Mouse (Mus musculus) stomach, postnatal 0 days (tissue): ENCODE measurements at regions not wholly inside any gene's neighbourhood (a gene's known extent, or its start where the extent isn't known, plus 50 kb on each side); places are given as distances from the start of the nearest gene placed in this dataset.
A peak's percentile ranks its signal among the peaks of the same experiment; 100 is the strongest.

Experiments
- ATAC-seq: fragments of 200-750 bp; cut with Nextera tagmentation; 2 replicates; pipeline ENCODE4 v1.8.0; 2017; ENCODE audit not compliant: low FRiP score, low TSS enrichment
- DNase-seq: peaks from one replicate; pipeline ENCODE4 v3.0.0-alpha.2; 2016; ENCODE audit warnings: low spot score
- H3K27ac ChIP-seq: fragments of 300-500 bp; sonication (generic); replicated peaks from 2 replicates; pipeline ENCODE4 v1.5.1; 2014; ENCODE audit warnings: mild to moderate bottlenecking, control low read depth
- H3K27me3 ChIP-seq: fragments of 300-500 bp; sonication (generic); 2 replicates; pipeline ENCODE4 v1.6.1; 2014; ENCODE audit warnings: low read length; ENCODE audit not compliant: control insufficient read depth, insufficient read depth
- H3K36me3 ChIP-seq: fragments of 300-500 bp; sonication (generic); 2 replicates; pipeline ENCODE4 v1.6.1; 2014; ENCODE audit warnings: low read length, mixed read lengths; ENCODE audit not compliant: control insufficient read depth, insufficient read depth
- H3K4me1 ChIP-seq: fragments of 300-500 bp; sonication (generic); replicated peaks from 2 replicates; pipeline ENCODE4 v1.6.1; 2014; ENCODE audit warnings: antibody characterized with exemption; ENCODE audit not compliant: control insufficient read depth, insufficient read depth
- H3K4me2 ChIP-seq: fragments of 300-500 bp; sonication (generic); replicated peaks from 2 replicates; pipeline ENCODE4 v1.6.1; 2014; ENCODE audit warnings: low read depth, mild to moderate bottlenecking, control low read depth, moderate library complexity
- H3K4me3 ChIP-seq: fragments of 300-500 bp; sonication (generic); 2 replicates; pipeline ENCODE4 v1.5.1; 2014; ENCODE audit warnings: low read depth, low read length, control low read depth
- H3K9ac ChIP-seq: fragments of 300-500 bp; sonication (generic); 2 replicates; pipeline ENCODE4 v1.6.1; 2014; ENCODE audit warnings: mild to moderate bottlenecking, low read length, control low read depth, mixed read lengths
- H3K9me3 ChIP-seq: fragments of 300-500 bp; sonication (generic); 2 replicates; pipeline ENCODE4 v1.6.1; 2016; ENCODE audit warnings: low read length; ENCODE audit not compliant: control insufficient read depth
- CTCF ChIP-seq: IDR thresholded peaks from 2 replicates; pipeline ENCODE4 v1.5.1; 2016; ENCODE audit warnings: antibody characterized with exemption, low read depth, mild to moderate bottlenecking, moderate library complexity
- EP300 ChIP-seq: optimal IDR thresholded peaks from 2 replicates; pipeline ENCODE3; 2016; ENCODE audit warnings: antibody characterized with exemption
- WGBS: fragments of 180-500 bp; shearing (Covaris S2); extraction: QIAGEN DNeasy Blood & Tissue Kit; methylation state at CpG from one replicate; pipeline ENCODE4 v1.1.7; 2014; 5-methylcytosine and 5-hydroxymethylcytosine counted together

- no peak for ATAC-seq
- WGBS = 61% methylated on average over 11 of the region's 11 CpGs
Measured at GRCm38 (mm10) chr6:100176914-100177560, 110.2 kb downstream of the Rybp start.

GRCm38 (mm10) chr6:100170711-100171348, 116.5 kb downstream of the Rybp start:
- ATAC-seq (no peak), DNase-seq (peak; percentile 43)
- Histone ChIP-seq H3K36me3 (no peaks in the 10 kb centered on the region), H3K9me3 (no peaks in the 10 kb centered on the region), H3K27me3 (no peaks in the 10 kb centered on the region), H3K9ac (no peak overlapping the region; the same call in 1 of the 2 replicates), H3K4me3 (no peak overlapping the region), H3K27ac (peak overlapping the region; percentile 53), H3K4me2 (peak overlapping the region; percentile 17; the same call in 1 of the 2 replicates), H3K4me1 (0 out of 2 replicates have a peak, but pooled peaks cover 5% of the 10 kb centered on the region)
- TF ChIP-seq EP300 (no peak), CTCF (no peak)
- WGBS = 13% methylated on average over 22 of the region's 22 CpGs

More at GRCm38 (mm10) chr6:100176914-100177560, 110.2 kb downstream of the Rybp start:
- no peak overlapping the region for H3K4me2 ChIP-seq
- no peaks in the 10 kb centered on the region for H3K27me3 ChIP-seq
- no peaks in the 10 kb centered on the region for H3K9me3 ChIP-seq
- no peaks in the 10 kb centered on the region for H3K4me1 ChIP-seq
- H3K27ac ChIP-seq = no peak overlapping the region
- no peak for TF ChIP-seq CTCF
- TF ChIP-seq EP300 = no peak
- H3K9ac ChIP-seq = no peak overlapping the region
- DNase-seq = no peak
- no peak overlapping the region for H3K4me3 ChIP-seq
- H3K36me3 ChIP-seq = no peaks in the 10 kb centered on the region

- peaks cover 8% of the 10 kb centered on the region; the same call in 1 of the 2 replicates for H3K4me1 ChIP-seq
- H3K4me3 ChIP-seq = no peak overlapping the region
- DNase-seq = no peak
- H3K36me3 ChIP-seq = no peaks in the 10 kb centered on the region
- no peaks in the 10 kb centered on the region for H3K9me3 ChIP-seq
- H3K27ac ChIP-seq = no peak overlapping the region
- 47% methylated on average over 5 of the region's 5 CpGs for WGBS
- H3K27me3 ChIP-seq = no peaks in the 10 kb centered on the region
- ATAC-seq = no peak
- TF ChIP-seq EP300 (no peak), CTCF (no peak)
- H3K4me2 ChIP-seq = no peak overlapping the region
- H3K9ac ChIP-seq = no peak overlapping the region
Measured at GRCm38 (mm10) chr6:100167321-100167720, 120.0 kb downstream of the Rybp start.

- ATAC-seq = no peak
- TF ChIP-seq CTCF (no peak), EP300 (no peak)
- 84% methylated on average over 3 of the region's 3 CpGs for WGBS
Measured at GRCm38 (mm10) chr6:100165746-100166145, 121.5 kb downstream of the Rybp start.

GRCm38 (mm10) chr6:100164162-100164561, 123.1 kb downstream of the Rybp start:
- WGBS = 59% methylated on average over 4 of the region's 4 CpGs

More at GRCm38 (mm10) chr6:100165746-100166145, 121.5 kb downstream of the Rybp start:
- H3K9ac ChIP-seq = no peak overlapping the region
- no peak overlapping the region for H3K4me2 ChIP-seq
- DNase-seq = no peak
- peaks cover 7% of the 10 kb centered on the region; the same call in 1 of the 2 replicates for H3K4me1 ChIP-seq
- no peaks in the 10 kb centered on the region for H3K9me3 ChIP-seq
- no peaks in the 10 kb centered on the region for H3K27me3 ChIP-seq
- no peak overlapping the region for H3K27ac ChIP-seq
- H3K36me3 ChIP-seq = no peaks in the 10 kb centered on the region
- H3K4me3 ChIP-seq = no peak overlapping the region

GRCm38 (mm10) chr6:100163814-100164130, 123.5 kb downstream of the Rybp start:
- Histone ChIP-seq H3K4me2 (no peak overlapping the region), H3K9ac (no peak overlapping the region), H3K27me3 (no peaks in the 10 kb centered on the region), H3K27ac (no peak overlapping the region), H3K4me1 (peaks cover 3% of the 10 kb centered on the region; the same call in 1 of the 2 replicates), H3K9me3 (no peaks in the 10 kb centered on the region), H3K36me3 (no peaks in the 10 kb centered on the region), H3K4me3 (no peak overlapping the region)
- ATAC-seq (no peak), DNase-seq (no peak)
- WGBS = 47% methylated on average over 5 of the region's 5 CpGs
- TF ChIP-seq CTCF = no peak
- TF ChIP-seq EP300 = no peak

More at GRCm38 (mm10) chr6:100164162-100164561, 123.1 kb downstream of the Rybp start:
- Histone ChIP-seq H3K4me3 (no peak overlapping the region), H3K27me3 (no peaks in the 10 kb centered on the region), H3K9ac (no peak overlapping the region), H3K4me2 (no peak overlapping the region), H3K36me3 (no peaks in the 10 kb centered on the region), H3K4me1 (peaks cover 3% of the 10 kb centered on the region; the same call in 1 of the 2 replicates), H3K27ac (no peak overlapping the region), H3K9me3 (no peaks in the 10 kb centered on the region)
- TF ChIP-seq CTCF (no peak), EP300 (no peak)
- no peak for ATAC-seq
- DNase-seq = no peak
